Mouse (Mus musculus) gastrocnemius, postnatal 25 days (tissue): ENCODE measurements at regions not wholly inside any gene's neighbourhood (a gene's known extent, or its start where the extent isn't known, plus 50 kb on each side); places are given as distances from the start of the nearest gene placed in this dataset.
"Not testable (repeated sequence)": the region's sequence is repeated elsewhere in the genome, so short reads cannot be mapped to it uniquely, and the experiment has no call there.

Experiments
- DNase-seq: peaks from one replicate; pipeline ENCODE4 v3.0.0; 2022

GRCm38 (mm10) chr12:45590191-45590590 is 515.7 kb upstream of the Stxbp6 start:
- DNase-seq = no peak

DNA sequence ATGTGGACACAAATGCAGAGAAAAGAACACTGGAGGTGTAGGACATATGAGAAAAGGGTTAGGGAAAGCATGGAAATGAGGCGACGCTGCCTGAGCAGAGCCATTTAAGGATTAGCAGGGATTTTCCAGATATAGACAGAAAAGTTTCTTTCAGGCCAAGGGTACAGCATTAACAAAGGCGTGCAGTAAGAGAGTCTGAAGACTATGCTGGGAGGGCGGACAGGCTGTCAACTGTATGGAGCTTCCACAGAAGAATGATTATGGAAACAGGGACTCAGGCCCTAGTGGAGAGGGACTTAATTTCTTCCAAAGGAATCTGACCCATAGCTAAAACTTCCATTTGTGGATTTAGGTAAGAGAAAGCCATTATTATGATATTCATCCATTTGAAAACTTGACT is 511.3 kb upstream of the Stxbp6 start:
- no peak for DNase-seq

DNA sequence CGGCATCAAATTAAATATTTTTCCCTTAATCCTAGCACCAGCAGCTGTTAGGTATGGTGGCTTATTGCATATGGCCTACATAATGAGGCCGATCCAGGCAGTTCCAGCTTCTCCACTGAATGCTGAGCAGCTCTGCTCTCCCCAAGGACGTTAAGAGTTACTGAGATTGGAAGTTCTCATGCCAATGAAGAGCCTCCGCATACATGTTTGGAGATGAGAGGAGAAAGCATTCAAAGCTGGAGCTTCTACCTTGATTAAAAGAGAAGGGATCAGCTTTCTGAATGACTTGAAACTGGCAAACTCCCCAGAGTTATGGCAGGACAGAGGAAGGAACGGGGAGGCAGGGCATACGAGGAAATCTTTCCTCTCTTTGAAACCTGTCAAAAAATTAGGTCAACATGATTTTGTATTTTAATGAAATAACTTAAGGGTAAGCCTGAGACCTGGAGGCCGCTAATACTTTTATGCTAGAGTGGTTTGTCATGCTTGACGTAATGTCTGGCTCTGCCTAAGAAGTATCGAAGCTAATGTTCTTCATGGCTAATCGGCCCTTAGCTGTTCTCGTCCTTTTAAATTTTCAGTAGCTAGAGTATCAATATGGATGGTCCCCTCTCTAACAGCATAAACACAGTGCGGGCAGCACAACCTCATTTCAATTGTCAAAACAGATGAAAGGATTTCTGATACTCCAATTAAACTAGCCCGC is 489.0 kb upstream of the Stxbp6 start:
- DNase-seq = no peak

GRCm38 (mm10) chr12:45562637-45563220 is 488.2 kb upstream of the Stxbp6 start:
- DNase-seq = no peak

DNA sequence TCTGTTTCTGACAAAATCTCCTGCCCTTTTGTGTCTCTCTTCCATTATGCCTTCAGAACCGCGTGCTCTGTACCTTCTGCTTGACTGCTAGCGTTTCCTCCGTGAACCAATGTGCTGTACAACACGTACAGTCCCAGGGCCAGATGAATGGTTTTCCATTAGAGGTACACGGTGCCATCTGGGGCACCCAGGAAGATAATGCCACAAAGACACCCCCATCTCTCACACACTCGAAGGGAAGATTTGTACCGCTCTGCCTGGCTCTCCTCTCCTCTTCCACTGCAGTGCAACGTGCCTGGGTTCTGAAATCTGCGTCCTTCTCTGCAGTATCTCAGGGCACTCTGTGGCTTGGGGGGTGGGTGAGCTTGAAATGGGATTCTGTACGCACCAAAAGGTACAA is 487.4 kb upstream of the Stxbp6 start:
- no peak for DNase-seq

DNA sequence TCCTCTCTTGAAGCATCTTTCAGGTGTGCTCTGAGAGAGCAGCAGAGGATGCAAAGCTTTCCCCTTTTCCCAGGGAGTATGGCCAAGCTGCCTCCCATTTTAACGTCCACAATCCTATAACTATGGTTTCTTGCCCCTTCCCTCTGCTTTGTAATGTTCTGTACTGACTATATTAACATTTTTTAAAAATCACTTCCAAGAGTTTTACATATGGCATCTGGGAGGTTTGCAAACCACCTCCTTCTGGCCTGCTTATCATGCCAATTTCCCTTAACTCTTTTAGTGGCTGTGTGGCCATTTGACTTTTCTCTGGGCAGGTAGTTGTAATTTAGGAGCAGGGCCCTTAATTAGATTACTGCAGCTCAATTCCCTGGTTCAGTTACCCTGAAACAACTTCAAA is 486.9 kb upstream of the Stxbp6 start:
- no peak for DNase-seq

- DNase-seq = not testable (repeated sequence)
These were observed 475.4 kb upstream of the Stxbp6 start for GRCm38 (mm10) chr12:45549906-45550305.

DNA sequence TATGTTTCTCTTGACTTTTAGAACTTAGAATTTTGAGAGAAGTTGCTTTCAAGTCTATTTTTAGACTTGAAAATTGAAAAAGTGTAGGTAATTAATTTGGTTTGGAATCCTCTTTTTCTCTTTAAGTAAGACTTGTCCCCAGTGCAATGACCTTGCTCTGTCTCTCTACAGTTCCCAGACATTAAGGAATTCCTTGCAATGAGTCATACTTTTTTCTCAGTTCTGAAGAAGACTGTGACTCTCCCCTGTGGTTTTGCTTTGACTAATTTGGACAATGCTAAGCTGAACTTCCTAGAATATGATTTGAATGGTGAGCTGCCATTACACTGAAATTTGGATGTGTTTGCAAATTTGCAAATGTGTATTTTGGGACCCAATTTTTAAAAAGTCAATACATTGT is 445.0 kb upstream of the Stxbp6 start:
- DNase-seq = no peak

DNA sequence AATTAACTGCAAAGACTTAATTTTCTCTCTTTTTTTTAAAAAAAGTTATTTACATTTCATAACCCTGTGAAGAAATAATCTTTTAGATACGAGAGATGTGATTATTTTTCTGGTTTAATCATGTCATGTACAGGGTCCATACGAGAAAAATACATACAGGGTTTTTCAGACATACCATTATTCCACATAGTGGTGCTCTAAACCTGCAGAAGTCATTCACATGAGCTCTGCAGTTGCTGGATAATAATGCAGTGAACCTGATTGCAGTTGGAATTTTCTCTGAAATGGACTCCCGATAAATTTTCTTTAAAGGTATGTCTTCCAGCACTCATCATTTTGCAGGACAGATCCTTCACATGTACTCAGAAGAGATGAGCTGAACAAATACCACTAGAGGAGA is 439.9 kb upstream of the Stxbp6 start:
- no peak for DNase-seq

- no peak for DNase-seq
These were observed 433.0 kb upstream of the Stxbp6 start for GRCm38 (mm10) chr12:45507400-45507982.

- no peak for DNase-seq
These were observed 425.3 kb upstream of the Stxbp6 start for GRCm38 (mm10) chr12:45499834-45500233.

DNA sequence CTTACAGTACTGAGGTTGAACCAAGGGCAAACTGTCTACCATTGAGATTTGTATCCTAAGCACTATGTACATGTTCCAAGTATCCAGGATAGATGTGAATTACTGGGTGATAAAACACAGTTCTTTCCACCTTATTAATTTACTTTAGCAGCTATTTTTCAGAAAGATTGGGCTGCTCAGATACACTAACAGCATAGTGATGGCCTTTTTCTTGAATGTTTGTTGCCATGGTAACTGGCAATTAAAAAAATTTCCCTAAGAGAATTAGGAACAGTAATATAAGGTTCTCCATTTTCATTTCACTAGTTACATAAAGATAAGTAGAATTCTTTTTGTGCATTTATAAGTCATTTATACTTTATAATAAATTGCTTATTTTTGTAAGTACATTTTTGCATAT is 423.7 kb upstream of the Stxbp6 start:
- DNase-seq = no peak

GRCm38 (mm10) chr12:45489029-45489428 is 414.5 kb upstream of the Stxbp6 start:
- DNase-seq = no peak

DNA sequence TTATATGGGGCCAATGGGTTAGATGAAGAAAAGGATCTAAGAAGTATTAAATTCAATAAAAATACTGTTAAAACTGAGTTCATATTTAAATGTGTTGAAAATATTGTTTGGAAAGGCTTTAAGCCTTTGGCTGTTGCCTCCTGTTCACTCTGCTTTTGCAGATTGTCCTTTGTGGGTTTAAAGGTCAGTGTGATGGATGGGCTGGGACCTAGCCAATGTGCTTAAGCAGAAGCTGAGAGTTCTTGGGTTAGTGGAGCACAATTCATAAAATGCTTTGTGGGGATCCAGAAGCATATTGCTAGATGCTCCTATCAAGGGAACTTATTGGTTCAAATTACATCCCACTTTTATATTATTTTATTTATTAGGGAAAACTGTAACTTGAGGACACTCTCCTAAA is 402.4 kb upstream of the Stxbp6 start:
- DNase-seq = no peak

GRCm38 (mm10) chr12:45468093-45468492 is 393.6 kb upstream of the Stxbp6 start:
- DNase-seq = no peak

DNA sequence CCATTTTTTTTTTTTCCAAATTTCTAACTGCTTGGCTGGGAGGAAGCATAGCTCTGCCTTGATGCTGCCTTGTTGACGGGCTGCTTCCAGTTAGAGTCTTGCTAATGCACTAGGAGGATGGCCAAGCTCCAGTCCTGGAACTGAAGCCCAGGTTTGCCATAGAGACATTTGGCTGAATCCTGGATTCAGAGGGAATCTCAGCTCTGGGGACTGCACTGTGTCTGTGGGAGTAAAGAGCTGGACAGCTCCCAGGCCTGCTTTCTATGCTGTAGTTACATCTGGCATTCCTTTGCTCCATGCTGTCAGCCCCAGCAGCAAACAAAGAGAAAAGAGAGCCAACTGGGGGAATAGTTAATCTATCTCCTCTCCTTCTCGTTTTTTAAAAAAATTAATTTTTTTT is 392.5 kb upstream of the Stxbp6 start:
- peak; percentile 28 for DNase-seq

DNA sequence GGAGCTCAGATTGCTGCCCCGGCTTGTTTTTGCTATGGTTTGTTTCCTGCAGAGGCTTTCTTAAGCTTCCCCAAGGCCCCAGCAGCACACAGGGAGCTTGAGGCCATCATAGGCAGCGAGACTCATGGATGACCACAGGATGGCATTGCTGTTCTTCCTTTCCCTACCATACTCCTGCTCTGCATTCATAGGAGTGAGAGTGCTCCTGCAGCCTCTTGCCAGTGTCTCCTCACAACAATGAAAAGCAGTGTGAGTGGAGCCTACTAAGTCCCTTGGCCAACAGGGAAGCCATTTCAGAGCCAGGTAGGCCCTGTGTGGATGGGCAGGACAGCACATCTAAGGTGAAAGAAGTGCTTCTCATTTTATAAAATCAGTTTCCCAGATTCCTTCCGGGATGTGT is 391.6 kb upstream of the Stxbp6 start:
- no peak for DNase-seq

DNA sequence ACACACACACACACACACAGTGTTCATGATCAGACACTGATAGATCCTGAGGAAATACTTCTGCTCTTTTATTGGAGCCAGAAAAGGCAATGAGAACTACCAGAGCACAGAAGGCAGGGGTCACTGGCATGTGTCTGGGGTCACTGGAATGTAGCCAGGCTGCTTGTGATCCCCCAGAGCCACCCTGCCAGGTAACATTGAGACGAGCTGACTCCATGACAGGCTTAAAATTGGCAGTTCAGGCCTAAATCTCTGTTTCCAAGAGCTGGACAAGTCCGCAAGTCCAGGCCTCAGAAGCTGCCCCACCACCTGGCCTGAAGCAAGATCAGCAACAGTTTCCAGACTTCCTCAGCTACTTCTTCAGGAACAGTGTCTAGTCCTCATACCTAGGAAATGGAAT is 390.4 kb upstream of the Stxbp6 start:
- DNase-seq = no peak

GRCm38 (mm10) chr12:45458746-45459145 is 384.2 kb upstream of the Stxbp6 start:
- not testable (repeated sequence) for DNase-seq

DNA sequence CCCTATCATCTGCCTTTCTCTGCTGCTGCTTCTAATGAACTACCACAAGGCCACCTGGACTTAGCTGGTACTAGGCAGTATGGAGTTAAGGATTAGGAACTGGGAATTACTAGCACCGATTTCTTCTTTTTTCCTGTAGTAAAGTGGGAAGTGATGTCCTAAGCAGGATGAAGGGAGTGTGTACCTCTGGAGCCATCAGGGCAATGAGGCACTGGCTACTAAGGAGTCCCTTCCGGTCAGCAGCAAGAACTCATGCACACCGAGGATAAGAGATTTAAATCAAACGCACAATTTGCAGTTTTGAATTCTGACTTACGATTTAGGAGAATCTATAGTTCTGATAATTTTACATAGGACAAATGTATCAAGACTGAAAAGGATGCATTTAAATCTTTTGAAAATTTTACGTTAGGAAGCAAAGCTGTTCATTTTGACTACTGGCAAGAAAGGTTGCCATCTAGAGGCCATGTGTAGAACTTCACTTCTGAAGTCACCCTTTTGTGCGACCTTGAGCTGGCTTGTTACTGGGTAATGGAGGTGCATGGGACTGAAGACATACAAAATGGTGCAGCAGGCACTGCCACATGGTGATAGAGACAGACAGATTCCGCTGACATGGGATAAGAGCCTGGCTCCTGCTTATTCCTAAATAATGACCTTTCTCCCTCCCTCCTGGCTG is 369.1 kb upstream of the Stxbp6 start:
- no peak for DNase-seq

GRCm38 (mm10) chr12:45442474-45442873 is 368.0 kb upstream of the Stxbp6 start:
- DNase-seq = no peak

- no peak for DNase-seq
These were observed 365.2 kb upstream of the Stxbp6 start for GRCm38 (mm10) chr12:45439745-45440144.

- no peak for DNase-seq
These were observed 362.8 kb upstream of the Stxbp6 start for GRCm38 (mm10) chr12:45437271-45437670.
